Mouse (Mus musculus): ENCODE measurements around the gene Saysd1. TPM values are rescaled to one million over a fixed set of nuclear protein-coding genes. Genes with fewer than 3 reads are reported as not detected.

Gene Saysd1
- polyA plus RNA-seq (2012; rRNA removed) = 7.8 and 8.3 TPM in 2 replicates

- WGBS = 54% methylated on average over 16 of the region's 16 CpGs
Measured at GRCm38 (mm10) chr14:20138484-20139355, at the start of gene Saysd1. Gene Saysd1 (minus strand): TSS chr14:20138534.

DNA sequence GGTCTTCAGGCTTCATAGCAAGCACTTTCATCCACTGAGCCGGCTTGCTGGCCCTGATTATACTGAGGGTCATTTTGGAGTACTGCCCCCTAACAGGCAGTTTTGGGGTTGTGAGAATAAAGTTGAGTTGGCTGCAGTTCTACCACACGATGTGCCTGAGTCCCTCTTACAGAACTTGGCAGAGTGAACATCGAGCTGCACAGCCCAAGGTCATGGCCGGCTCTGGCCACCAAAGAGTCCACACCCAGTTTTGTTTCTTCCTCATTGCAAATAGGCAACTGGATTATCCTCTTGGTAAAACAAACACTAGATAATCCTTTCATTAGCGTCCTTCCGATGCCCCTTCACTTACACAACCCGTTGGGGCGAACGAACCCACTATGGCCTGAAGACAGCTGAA, 47.1 kb upstream of the Saysd1 start:
- WGBS = 31% methylated on average over 9 of the region's 9 CpGs
- no peak for DNase-seq (ENCODE audit: low read depth, low spot score)

More at GRCm38 (mm10) chr14:20138484-20139355, at the start of gene Saysd1:
- no peak for DNase-seq (ENCODE audit: low read depth, low spot score)

DNA sequence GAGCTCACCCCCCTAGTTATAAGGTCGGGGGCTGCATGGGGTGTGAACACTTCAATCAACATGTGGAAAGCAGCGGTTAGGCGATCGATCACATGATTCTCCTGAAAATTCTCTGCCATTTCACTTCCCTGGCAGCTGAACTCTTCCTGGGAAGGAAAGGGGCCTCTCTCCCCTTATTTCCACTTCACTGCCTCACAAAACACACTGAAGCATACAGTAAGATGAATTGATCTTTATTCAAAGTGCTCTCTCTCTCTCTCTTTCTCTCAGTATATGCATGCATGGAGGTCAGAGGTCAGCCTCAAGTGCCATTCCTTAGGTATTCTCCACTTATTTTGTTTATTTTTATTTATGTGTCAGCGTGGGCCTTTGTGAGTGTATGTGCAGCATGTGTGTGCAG, 45.4 kb upstream of the Saysd1 start:
- WGBS = 88% methylated on average over 5 of the region's 5 CpGs
- no peak for DNase-seq (ENCODE audit: low read depth, low spot score)

GRCm38 (mm10) chr14:20182596-20182995, 44.3 kb upstream of the Saysd1 start:
- no peak for DNase-seq (ENCODE audit: low read depth, low spot score)
- WGBS = 78% methylated on average over 7 of the region's 7 CpGs

DNA sequence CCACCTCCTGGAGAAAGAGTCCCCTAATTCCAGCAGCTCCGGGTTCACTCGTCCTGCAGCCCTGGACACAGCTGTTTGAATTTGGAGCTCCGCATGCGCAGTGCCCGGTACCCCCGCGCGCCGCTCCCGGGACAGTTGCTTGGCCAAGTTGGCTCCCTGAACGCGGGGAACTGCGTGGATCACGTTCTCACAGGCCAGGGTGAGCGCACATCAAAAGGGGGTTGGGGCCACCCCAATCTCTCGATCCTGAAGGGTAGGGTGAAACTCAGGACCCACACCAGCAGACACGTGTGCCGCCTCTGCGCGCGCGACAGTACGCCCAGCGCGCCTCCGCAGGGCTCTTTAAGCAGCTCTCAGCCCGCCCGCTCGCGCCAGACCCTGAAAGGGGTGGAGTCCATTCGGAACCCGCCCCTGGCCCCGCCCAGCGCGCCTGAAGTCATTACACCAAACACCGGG, 43.2 kb upstream of the Saysd1 start, which contains the start of gene Kcnk5:
Gene Kcnk5 (minus strand): TSS at position 344 of the 456 bp plus-strand sequence.
- DNase-seq (ENCODE audit: low read depth, low spot score) = no peak
- WGBS = under 1% methylated on average over 36 of the region's 36 CpGs

DNA sequence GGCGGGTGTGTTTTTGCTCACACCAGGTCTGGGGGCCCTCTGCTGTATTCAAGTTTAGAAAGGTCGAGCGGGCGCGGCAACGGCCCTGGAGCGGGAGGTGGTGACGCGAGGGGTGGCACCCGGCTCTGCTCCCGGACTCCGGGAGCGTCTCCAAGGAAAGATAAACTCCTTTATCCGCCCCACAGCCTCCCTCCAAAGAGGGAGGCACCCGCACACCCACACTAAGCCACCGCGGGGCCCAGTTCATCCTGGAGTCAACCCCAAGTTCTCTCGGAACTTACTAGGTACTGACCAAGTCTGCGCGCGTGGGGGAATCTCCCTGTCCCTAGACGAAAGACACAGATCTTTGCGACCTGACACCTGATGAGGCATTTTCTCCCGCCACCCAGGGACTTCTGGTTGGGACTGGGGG, 42.4 kb upstream of the Saysd1 start:
- DNase-seq (ENCODE audit: low read depth, low spot score) = no peak
- under 1% methylated on average over 24 of the region's 24 CpGs for WGBS

GRCm38 (mm10) chr14:20180304-20180703, 42.0 kb upstream of the Saysd1 start:
- no peak for DNase-seq (ENCODE audit: low read depth, low spot score)
- 4% methylated on average over 6 of the region's 6 CpGs for WGBS

GRCm38 (mm10) chr14:20179731-20180280, 41.5 kb upstream of the Saysd1 start:
- 36% methylated on average over 5 of the region's 5 CpGs for WGBS

GRCm38 (mm10) chr14:20179080-20179479, 40.7 kb upstream of the Saysd1 start:
- DNase-seq (ENCODE audit: low read depth, low spot score) = no peak
- 35% methylated on average over 3 of the region's 3 CpGs for WGBS

More at GRCm38 (mm10) chr14:20179731-20180280, 41.5 kb upstream of the Saysd1 start:
- DNase-seq (ENCODE audit: low read depth, low spot score) = no peak

- no peak for DNase-seq (ENCODE audit: low read depth, low spot score)
- WGBS = 17% methylated on average over 4 of the region's 4 CpGs
Measured at GRCm38 (mm10) chr14:20178593-20178992, 40.3 kb upstream of the Saysd1 start.

DNA sequence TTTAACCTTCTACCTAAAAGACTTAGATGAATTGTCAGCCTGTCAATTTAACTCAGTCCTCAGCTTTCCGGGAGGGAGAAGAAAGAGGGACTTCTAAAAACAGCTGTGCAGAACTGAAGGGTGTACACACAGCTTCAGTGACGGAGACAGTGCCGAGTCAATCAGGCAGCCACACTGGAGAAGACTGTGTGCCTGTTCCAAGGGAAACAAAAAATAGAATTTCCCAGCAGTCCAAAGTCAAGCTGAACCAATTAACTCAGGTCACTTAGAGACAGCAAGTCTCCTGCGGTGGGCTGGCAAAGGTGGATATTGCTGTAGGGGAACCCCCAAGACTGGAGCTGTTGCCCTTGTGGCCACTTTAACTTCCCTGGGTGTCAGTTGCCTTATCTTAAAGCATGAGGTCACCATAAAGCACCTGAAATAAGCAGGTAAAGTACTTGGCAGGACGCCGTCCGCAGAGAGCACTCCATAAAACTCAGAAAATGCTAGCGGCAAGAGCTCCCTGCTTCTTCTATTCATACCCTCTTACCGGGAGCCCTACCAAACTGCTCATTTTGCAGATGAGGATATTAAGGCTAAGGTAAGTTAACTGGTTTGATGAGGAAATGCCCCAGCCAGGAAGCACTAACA, 39.3 kb upstream of the Saysd1 start:
- no peak for DNase-seq (ENCODE audit: low read depth, low spot score)
- 28% methylated on average over 9 of the region's 9 CpGs for WGBS

- no peak for DNase-seq (ENCODE audit: low read depth, low spot score)
- 95% methylated on average over 4 of the region's 4 CpGs for WGBS
Measured at GRCm38 (mm10) chr14:20175705-20176104, 37.4 kb upstream of the Saysd1 start.

DNA sequence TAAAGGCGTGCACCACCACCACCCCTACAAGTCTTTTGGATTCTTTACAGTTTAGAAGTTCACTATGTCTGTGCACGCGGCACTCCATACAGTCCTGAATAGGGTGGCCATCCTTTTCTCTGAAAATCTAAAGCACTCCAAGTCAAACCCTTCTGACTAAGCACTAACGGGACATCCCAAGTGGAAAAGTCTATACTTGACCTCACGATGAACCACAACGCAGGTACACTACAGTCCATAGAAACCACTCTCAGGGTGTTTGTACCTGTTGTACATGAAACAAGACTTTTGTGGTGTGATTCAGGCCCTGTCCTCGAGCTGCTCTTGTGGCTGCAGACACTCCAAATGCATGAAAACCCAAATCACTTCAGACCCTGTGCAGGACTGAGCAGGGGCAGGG, 36.8 kb upstream of the Saysd1 start:
- DNase-seq (ENCODE audit: low read depth, low spot score) = no peak
- WGBS = 86% methylated on average over 7 of the region's 7 CpGs

GRCm38 (mm10) chr14:20174696-20175095, 36.4 kb upstream of the Saysd1 start:
- no peak for DNase-seq (ENCODE audit: low read depth, low spot score)

GRCm38 (mm10) chr14:20173873-20174490, 35.6 kb upstream of the Saysd1 start:
- 77% methylated on average over 14 of the region's 14 CpGs for WGBS
- DNase-seq (ENCODE audit: low read depth, low spot score) = no peak

More at GRCm38 (mm10) chr14:20174696-20175095, 36.4 kb upstream of the Saysd1 start:
- 76% methylated on average over 6 of the region's 6 CpGs for WGBS

DNA sequence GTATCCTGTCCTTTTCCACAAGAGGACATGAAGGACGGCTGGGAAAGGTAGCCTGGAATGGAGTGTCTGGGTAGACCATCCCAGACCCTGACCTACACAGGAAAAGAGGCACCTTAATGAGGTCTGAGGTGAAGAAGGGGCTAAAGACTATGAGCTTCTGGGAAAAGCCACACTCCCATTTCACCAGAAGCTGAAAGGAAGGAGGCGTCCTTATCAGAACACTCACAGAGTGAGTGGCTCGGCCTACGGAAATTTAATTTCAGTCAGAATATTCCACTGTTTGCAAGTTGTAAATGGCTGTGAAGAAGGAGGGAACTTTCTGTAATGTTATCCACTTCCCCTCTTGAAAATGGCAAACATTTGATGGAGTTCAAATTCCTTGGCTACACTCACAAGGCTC, 34.6 kb upstream of the Saysd1 start:
- WGBS = 79% methylated on average over 4 of the region's 4 CpGs
- DNase-seq (ENCODE audit: low read depth, low spot score) = no peak

DNA sequence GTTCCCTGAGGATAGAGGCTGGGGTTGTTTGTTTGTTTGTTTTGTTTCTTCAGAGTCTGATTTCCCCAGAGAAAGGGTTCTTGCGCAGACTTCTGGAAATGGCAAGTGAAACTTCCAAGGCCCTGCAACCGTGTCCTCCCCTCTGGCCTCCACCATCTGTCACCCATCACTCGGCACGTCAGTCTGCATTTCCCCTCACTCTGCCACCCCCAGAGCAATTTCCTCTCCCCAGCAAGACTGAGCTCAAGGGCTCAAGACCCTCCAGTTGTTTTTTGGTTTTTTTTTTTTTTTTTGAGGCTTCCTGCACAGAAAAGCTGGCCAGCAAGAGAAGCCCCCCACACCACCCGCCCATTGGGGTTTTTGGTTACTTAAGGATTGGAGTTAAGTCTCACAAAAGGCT, 34.2 kb upstream of the Saysd1 start:
- no peak for DNase-seq (ENCODE audit: low read depth, low spot score)
- 86% methylated on average over 5 of the region's 5 CpGs for WGBS

GRCm38 (mm10) chr14:20171840-20172239, 33.5 kb upstream of the Saysd1 start:
- WGBS = 86% methylated on average over 3 of the region's 3 CpGs
- DNase-seq (ENCODE audit: low read depth, low spot score) = no peak

DNA sequence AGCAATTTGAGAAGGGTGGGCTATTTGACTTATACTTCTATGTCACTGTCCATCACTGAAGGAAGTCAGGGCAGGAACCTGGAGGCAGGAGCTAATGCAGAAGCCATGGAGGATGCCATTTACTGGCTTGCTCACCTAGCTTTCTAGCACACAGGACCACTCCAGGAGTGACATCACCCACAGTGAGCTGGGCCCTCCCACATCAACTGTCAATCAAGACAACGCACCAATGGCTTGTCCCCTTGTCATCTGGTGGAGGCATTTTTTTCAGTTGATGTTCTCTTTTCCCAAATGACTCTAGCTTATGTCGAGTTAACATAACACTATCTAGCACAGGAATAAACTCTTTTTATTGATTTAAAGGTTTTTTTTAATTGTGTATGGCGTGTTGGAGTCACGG, 30.9 kb upstream of the Saysd1 start:
- DNase-seq (ENCODE audit: low read depth, low spot score) = no peak
- 90% methylated on average over 4 of the region's 4 CpGs for WGBS

DNA sequence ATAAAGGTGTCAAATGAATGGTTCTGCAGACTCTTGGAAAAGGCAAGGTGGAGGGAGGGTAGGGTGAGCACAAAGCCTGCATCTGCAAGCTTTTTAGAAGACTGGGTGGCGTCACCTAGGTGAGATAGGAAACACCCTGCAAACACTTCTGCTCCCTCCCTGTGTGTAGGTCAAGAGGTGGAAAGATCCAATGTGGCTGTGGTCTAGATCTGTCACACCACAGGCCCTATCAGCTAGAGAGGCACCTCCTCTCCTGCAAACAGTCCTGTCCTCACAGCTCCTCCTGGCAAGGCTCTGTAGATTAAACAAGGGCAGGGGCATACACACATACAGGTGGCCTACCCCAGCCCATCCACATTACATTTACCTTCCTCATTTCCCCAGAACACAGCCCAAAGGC, 30.1 kb upstream of the Saysd1 start:
- WGBS = 48% methylated on average over 1 of the region's 1 CpGs
- DNase-seq (ENCODE audit: low read depth, low spot score) = no peak
